Mouse (Mus musculus): ENCODE measurements around the gene Cdk16. TPM values are rescaled to one million over a fixed set of nuclear protein-coding genes. Genes with fewer than 3 reads are reported as not detected.

Gene Cdk16
- polyA plus RNA-seq, 1 experiment from 2014 or later = 141 TPM

Other genes starting within 250 kb of the Cdk16 start
- gene Rgn, start 138.2 kb upstream of the Cdk16 start, polyA plus RNA-seq (2016; fragmentation: Nextera tagmentation; extraction: Ambion mirVana) = 0.54 and 1.6 TPM in 2 replicates
- gene Rbm10, start 70.5 kb upstream of the Cdk16 start, polyA plus RNA-seq (2016; fragmentation: Nextera tagmentation; extraction: Ambion mirVana) = 44.1 and 44.5 TPM in 2 replicates
- gene Ndufb11, start 70.3 kb upstream of the Cdk16 start, polyA plus RNA-seq (2016; fragmentation: Nextera tagmentation; extraction: Ambion mirVana) = 335 and 344 TPM in 2 replicates
- 211 and 225 TPM in 2 replicates for gene Uba1, start 29.6 kb upstream of the Cdk16 start, polyA plus RNA-seq (2016; fragmentation: Nextera tagmentation; extraction: Ambion mirVana)
- gene Usp11, start 16.0 kb downstream of the Cdk16 start, polyA plus RNA-seq (2016; fragmentation: Nextera tagmentation; extraction: Ambion mirVana) = 43.7 and 45.4 TPM in 2 replicates
- gene Araf, start 109.9 kb downstream of the Cdk16 start, polyA plus RNA-seq (2016; fragmentation: Nextera tagmentation; extraction: Ambion mirVana) = 101 and 110 TPM in 2 replicates
- 31.3 and 32.5 TPM in 2 replicates for gene Timp1, start 182.2 kb downstream of the Cdk16 start, polyA plus RNA-seq (2016; fragmentation: Nextera tagmentation; extraction: Ambion mirVana)
- gene Syn1, start 233.1 kb downstream of the Cdk16 start, polyA plus RNA-seq (2016; fragmentation: Nextera tagmentation; extraction: Ambion mirVana) = 0.31 and 0.33 TPM in 2 replicates
- 2.2 and 2.7 TPM in 2 replicates for gene Cfp, start 243.6 kb downstream of the Cdk16 start, polyA plus RNA-seq (2016; fragmentation: Nextera tagmentation; extraction: Ambion mirVana)